Mouse (Mus musculus): ENCODE data around the gene Wipi2. TPM values are rescaled to one million over a fixed set of nuclear protein-coding genes. Genes with fewer than 3 reads are reported as not detected.

Gene Wipi2
- total RNA-seq, 2 experiments from 2014 or later: 33.6 to 40.8 TPM

DNA sequence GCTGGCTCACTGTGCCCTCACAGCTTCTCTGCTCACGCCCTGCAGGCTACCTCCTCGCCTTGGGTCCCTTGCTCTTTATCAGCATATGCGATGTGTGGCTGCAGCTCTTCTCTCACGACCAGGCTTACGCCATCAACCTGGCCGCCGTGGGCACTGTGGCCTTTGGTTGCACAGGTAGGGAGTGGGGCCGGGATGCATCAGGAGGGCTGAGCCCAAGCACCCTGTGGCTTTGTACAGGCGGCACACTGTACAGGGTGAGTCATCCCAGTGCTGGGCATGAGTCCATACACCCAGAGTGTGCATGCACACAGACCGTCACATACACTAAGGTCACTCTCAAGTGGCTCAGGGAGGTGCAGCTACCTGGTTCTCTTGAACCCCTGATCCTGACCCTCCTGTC is 86.5 kb downstream of the Wipi2 start:
- ATAC-seq (replicated peaks; ENCODE audit: low FRiP score, low TSS enrichment, poor library complexity, severe bottlenecking): no peak

DNA sequence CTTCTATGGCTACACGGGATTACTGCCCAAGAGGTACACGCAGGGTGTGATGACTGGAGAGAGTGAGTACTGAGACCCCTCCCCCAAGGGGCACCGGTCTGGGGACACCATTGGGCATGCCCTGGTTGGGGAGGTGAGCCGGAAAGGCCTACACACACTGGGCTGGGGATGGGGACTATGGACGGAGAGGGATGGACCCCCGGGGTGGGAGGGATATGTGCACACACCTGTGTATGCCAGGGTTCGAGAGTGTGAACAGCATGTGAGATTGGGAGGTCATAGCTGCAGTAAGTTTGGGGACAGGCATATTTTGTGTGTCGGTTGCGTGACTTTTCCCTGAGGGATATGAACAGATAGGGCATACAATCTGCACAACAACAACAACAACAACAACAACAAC is 87.6 kb downstream of the Wipi2 start:
- no peak for ATAC-seq (replicated peaks; ENCODE audit: low FRiP score, low TSS enrichment, poor library complexity, severe bottlenecking)

DNA sequence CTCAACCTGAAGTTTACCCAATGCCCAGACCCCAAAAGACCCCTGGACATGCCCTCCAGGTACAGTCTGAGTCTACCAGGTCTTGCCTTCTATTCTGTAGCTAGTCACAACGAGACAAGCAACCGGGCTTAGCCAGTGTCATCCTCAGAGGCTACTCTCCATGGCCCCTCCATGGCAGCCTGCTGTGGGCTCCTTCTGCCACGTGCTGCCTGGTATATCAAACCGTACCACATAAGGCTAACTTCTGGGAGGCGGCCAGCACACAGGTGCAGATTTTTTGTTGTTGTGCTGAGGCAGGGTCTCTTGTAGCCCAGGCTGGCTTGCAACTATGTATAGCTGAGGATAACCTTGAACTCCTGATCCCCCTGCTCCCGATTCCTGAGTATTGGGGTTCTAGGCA is 88.6 kb downstream of the Wipi2 start:
- no peak for ATAC-seq (replicated peaks; ENCODE audit: low FRiP score, low TSS enrichment, poor library complexity, severe bottlenecking)

DNA sequence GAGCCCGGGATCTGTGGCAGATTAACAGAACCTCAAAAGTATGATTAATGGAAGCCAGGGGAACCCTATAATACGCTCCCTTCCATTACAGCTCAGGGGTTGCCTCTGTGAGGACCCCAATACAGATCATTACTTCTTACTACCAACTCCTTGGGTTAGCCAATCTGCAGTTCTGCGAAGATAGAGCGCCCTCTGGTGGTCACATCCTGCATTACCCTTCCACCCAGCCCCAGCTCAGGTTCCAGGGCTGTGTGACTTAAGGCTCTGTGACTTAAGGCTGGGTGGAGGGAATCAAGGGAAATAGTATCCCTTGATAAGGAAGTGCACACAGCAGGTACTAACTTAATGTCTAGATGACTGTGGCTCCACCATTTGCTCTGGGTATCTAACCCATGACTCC is 90.5 kb downstream of the Wipi2 start:
- ATAC-seq (replicated peaks; ENCODE audit: low FRiP score, low TSS enrichment, poor library complexity, severe bottlenecking): peak; percentile 53

DNA sequence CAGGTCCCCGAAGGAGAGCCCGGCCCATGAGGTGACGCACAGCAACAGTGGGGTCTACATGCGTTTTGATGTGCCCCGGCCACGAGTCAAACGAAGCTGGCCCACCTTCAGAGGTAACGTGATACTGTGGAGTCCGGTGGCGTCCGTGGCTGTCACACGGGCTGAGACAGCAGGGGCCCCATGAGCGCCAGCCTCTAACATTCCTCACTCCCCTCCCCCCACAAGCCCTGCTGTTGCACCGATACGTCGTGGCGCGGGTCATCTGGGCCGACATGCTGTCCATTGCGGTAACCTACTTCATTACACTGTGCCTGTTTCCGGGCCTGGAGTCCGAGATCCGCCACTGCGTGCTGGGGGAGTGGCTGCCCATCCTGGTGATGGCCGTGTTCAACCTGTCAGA is 91.0 kb downstream of the Wipi2 start:
- no peak for ATAC-seq (replicated peaks; ENCODE audit: low FRiP score, low TSS enrichment, poor library complexity, severe bottlenecking)

DNA sequence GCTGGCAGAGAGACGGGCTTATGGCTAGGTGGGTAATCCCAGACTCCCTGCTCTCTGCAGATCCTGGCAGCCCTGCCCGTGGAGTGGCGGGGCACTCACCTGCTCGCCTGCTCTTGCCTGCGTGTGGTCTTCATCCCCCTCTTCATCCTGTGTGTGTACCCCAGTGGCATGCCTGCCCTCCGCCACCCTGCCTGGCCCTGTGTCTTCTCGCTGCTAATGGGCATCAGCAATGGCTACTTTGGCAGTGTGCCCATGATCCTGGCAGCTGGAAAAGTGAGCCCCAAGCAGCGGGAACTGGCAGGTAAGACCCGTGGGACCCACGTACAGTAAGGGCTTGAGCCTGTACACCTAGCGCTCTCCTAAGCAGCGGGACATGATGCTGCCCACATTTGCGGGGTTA is 92.4 kb downstream of the Wipi2 start:
- ATAC-seq (replicated peaks; ENCODE audit: low FRiP score, low TSS enrichment, poor library complexity, severe bottlenecking): no peak

Other genes starting within 250 kb of the Wipi2 start
- 12.3 and 17.0 TPM in 2 replicates for gene Foxk1, start 226.2 kb upstream of the Wipi2 start, total RNA-seq (2014; fragmentation: Nextera tagmentation)
- gene Foxk1, start 226.2 kb upstream of the Wipi2 start, total RNA-seq (2017): 6.4 and 6.8 TPM in 2 replicates
- gene Ap5z1, start 163.8 kb upstream of the Wipi2 start, total RNA-seq (2014; fragmentation: Nextera tagmentation): 16.4 and 25.5 TPM in 2 replicates
- gene Ap5z1, start 163.8 kb upstream of the Wipi2 start, total RNA-seq (2017): 2.7 and 4.9 TPM in 2 replicates
- not detected in 2 replicates for gene Papolb, start 97.6 kb upstream of the Wipi2 start, total RNA-seq (2014; fragmentation: Nextera tagmentation)
- gene Papolb, start 97.6 kb upstream of the Wipi2 start, total RNA-seq (2017): not detected in 2 replicates
- not detected in 2 replicates for gene Radil, start 76.6 kb upstream of the Wipi2 start, total RNA-seq (2014; fragmentation: Nextera tagmentation)
- gene Radil, start 76.6 kb upstream of the Wipi2 start, total RNA-seq (2017): not detected in 2 replicates
- not detected in 2 replicates for gene Mmd2, start 18.9 kb upstream of the Wipi2 start, total RNA-seq (2014; fragmentation: Nextera tagmentation)
- not detected in 2 replicates for gene Mmd2, start 18.9 kb upstream of the Wipi2 start, total RNA-seq (2017)
- not detected in 2 replicates for gene Slc29a4, start 64.8 kb downstream of the Wipi2 start, total RNA-seq (2014; fragmentation: Nextera tagmentation)
- not detected in 2 replicates for gene Slc29a4, start 64.8 kb downstream of the Wipi2 start, total RNA-seq (2017)
- 8.8 and 11.7 TPM in 2 replicates for gene Tnrc18, start 190.0 kb downstream of the Wipi2 start, total RNA-seq (2014; fragmentation: Nextera tagmentation)
- gene Tnrc18, start 190.0 kb downstream of the Wipi2 start, total RNA-seq (2017): 0.85 and 4.2 TPM in 2 replicates

All from megakaryocyte-erythroid progenitor cell, adult 5-6 weeks (primary cell).